Mouse (Mus musculus) C2C12 (cell line): Measurements from ENCODE around the gene Myo9b. TPM values are rescaled to one million over a fixed set of nuclear protein-coding genes. Genes with fewer than 3 reads are reported as not detected.

Experiments
- H3K27me3 ChIP-seq: one replicate; pipeline ENCODE4 v1.6.1; 2011; ENCODE audit not compliant: control insufficient read depth, insufficient read depth, insufficient read length
- H3K36me3 ChIP-seq: one replicate; pipeline ENCODE4 v1.6.1; 2011; ENCODE audit not compliant: control insufficient read depth, insufficient read depth
- H3K4me3 ChIP-seq: one replicate; pipeline ENCODE4 v1.5.1; 2011; ENCODE audit warnings: mild to moderate bottlenecking, control low read depth; ENCODE audit not compliant: poor library complexity, insufficient read depth, severe bottlenecking
- H3K79me2 ChIP-seq: one replicate; pipeline ENCODE4 v1.6.1; 2011; ENCODE audit not compliant: control insufficient read depth, insufficient read depth
- H3K79me3 ChIP-seq: one replicate; pipeline ENCODE4 v1.6.1; 2011; ENCODE audit warnings: low read depth, control low read depth
- H3ac ChIP-seq: one replicate; pipeline ENCODE3; 2011; ENCODE audit warnings: low read depth; ENCODE audit not compliant: control insufficient read depth, insufficient read length
- CEBPB ChIP-seq: IDR thresholded peaks from one replicate; pipeline ENCODE4 v1.6.1; 2011; ENCODE audit warnings: low read depth, mild to moderate bottlenecking, control low read depth, moderate library complexity
- CTCF ChIP-seq: IDR thresholded peaks from one replicate; pipeline ENCODE4 v1.5.1; 2011; ENCODE audit not compliant: control insufficient read depth, insufficient read depth, insufficient read length
- FOSL1 ChIP-seq: IDR thresholded peaks from one replicate; pipeline ENCODE4 v1.8.0; 2011; ENCODE audit warnings: mild to moderate bottlenecking, low read length; ENCODE audit not compliant: poor library complexity, insufficient read depth, severe bottlenecking
- MAX ChIP-seq: IDR thresholded peaks from one replicate; pipeline ENCODE4 v1.6.1; 2011; ENCODE audit warnings: mild to moderate bottlenecking, control low read depth
- MYOD1 ChIP-seq: IDR thresholded peaks from one replicate; pipeline ENCODE4 v1.6.1; 2011; ENCODE audit warnings: low read depth; ENCODE audit not compliant: control insufficient read depth, insufficient read length
- MYOG ChIP-seq: IDR thresholded peaks from one replicate; pipeline ENCODE4 v1.6.1; 2011; ENCODE audit not compliant: control insufficient read depth, insufficient read length; ENCODE audit errors: extremely low read depth
- USF1 ChIP-seq: IDR thresholded peaks from one replicate; pipeline ENCODE4 v1.6.1; 2011; ENCODE audit warnings: low read depth, mild to moderate bottlenecking, control low read depth, moderate library complexity
- polyA plus RNA-seq: library from polyadenylated mRNA; unstranded; fragments of >200 nt; fragmentation: generic; extraction: Trizol; gene quantifications from one replicate; pipeline ENCODE4 v1.2.1, GENCODE M21; 2012; ENCODE audit warnings: missing spikeins

The Myo9b gene
- polyA plus RNA-seq, 1 experiment = 53.6 TPM

DNA sequence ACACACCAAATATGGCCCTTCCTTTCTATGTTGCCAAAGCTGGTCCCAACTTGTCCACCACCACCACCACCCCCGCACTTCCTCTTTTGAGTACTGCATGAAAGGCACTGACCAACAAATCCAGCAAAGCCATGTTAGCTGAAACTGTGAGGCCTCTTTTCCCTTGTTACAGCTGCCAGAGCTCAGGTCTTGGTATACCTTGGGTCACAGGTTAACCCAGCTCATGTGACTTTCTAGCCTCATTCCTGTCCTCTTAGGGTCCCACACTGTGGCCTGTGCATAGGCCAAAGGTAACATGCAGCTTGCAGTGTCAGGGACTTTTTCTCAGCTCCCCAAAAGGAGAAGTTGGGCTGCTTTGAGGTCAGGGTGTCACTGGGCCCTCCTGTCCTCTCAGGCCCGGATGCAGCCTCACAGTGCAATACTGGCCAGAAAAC lies 23.7 kb downstream of the Myo9b start:
- Histone ChIP-seq H3K36me3 (peaks cover 33% of the 10 kb centered on the region), H3K27me3 (no peaks in the 10 kb centered on the region), H3K4me3 (no peak overlapping the region), H3ac (no peak overlapping the region), H3K79me2 (peaks cover 70% of the 10 kb centered on the region), H3K79me3 (peaks cover 17% of the 10 kb centered on the region)
- TF ChIP-seq FOSL1 (no peak), USF1 (no peak), CEBPB (no peak), CTCF (no peak), MYOD1 (no peak)

DNA sequence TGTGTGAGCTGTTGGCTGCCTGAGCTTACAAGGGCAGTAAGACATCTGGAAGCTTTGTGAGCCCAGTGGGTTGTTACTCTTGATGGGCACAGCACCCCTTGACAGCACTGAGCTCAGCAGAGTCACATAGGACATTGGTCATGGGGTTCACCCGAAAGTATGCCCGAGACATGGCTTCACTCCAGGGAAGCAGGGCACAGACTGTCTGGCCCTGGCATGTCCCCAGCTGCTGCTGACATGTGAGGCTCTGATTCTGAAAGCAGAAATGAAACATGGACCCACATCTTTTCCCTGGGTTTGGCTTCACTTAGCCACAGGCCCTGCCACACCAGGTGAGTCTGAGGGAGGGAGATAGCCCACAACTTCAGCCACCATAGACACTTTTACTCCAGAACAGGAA lies 24.3 kb downstream of the Myo9b start:
- no peak for TF ChIP-seq MYOG
- TF ChIP-seq CTCF = no peak
- TF ChIP-seq FOSL1 = no peak
- no peak for TF ChIP-seq MAX
- no peak for TF ChIP-seq CEBPB
- TF ChIP-seq USF1 = no peak
- TF ChIP-seq MYOD1 = no peak
- H3ac ChIP-seq = no peak overlapping the region
- H3K36me3 ChIP-seq = peaks cover 34% of the 10 kb centered on the region
- H3K27me3 ChIP-seq = no peaks in the 10 kb centered on the region
- H3K79me2 ChIP-seq = peaks cover 69% of the 10 kb centered on the region
- no peak overlapping the region for H3K4me3 ChIP-seq
- peaks cover 21% of the 10 kb centered on the region for H3K79me3 ChIP-seq

DNA sequence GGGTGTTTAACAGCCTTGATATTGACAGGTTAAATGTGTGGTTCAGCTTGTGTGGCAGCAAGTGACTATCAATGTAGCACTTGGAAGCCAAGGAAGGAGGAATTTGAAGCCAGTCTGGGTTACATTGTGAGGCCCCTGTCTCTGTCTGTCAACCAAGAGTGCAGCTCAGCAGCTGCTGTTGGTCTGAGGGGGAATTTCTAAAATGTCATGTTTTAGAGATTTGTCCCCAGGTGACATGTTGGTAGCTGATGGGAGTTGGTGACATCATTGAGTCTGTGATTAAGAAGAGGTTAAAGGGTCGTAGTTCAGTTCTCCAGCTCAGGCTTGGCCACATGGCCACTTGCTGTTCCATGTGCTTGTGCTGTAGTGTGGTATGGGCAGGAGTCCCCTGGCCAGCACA lies 24.9 kb downstream of the Myo9b start:
- peaks cover 31% of the 10 kb centered on the region for H3K36me3 ChIP-seq
- TF ChIP-seq MYOG (no peak), CTCF (no peak), FOSL1 (no peak), CEBPB (no peak), MAX (no peak), USF1 (no peak), MYOD1 (no peak)

GRCm38 (mm10) chr8:71299716-71300115 lies 27.2 kb downstream of the Myo9b start:
- H3ac ChIP-seq = no peak overlapping the region
- no peak overlapping the region for H3K4me3 ChIP-seq
- peaks cover 41% of the 10 kb centered on the region for H3K36me3 ChIP-seq
- peaks cover 87% of the 10 kb centered on the region for H3K79me2 ChIP-seq
- no peak for TF ChIP-seq CTCF
- no peak for TF ChIP-seq MAX
- no peak for TF ChIP-seq MYOD1
- TF ChIP-seq MYOG = no peak
- no peak for TF ChIP-seq USF1
- TF ChIP-seq CEBPB = no peak
- no peak for TF ChIP-seq FOSL1
- H3K79me3 ChIP-seq = peaks cover 24% of the 10 kb centered on the region
- no peaks in the 10 kb centered on the region for H3K27me3 ChIP-seq

More for the DNA sequence above, 24.9 kb downstream of the Myo9b start:
- peaks cover 72% of the 10 kb centered on the region for H3K79me2 ChIP-seq
- no peaks in the 10 kb centered on the region for H3K27me3 ChIP-seq
- H3K4me3 ChIP-seq = no peak overlapping the region
- H3ac ChIP-seq = no peak overlapping the region
- peaks cover 22% of the 10 kb centered on the region for H3K79me3 ChIP-seq

GRCm38 (mm10) chr8:71302788-71303187 lies 30.3 kb downstream of the Myo9b start:
- H3K4me3 ChIP-seq = no peak overlapping the region
- peaks cover 38% of the 10 kb centered on the region for H3K36me3 ChIP-seq
- H3ac ChIP-seq = no peak overlapping the region
- H3K27me3 ChIP-seq = no peaks in the 10 kb centered on the region
- TF ChIP-seq FOSL1 = no peak
- TF ChIP-seq CEBPB = no peak
- TF ChIP-seq MYOD1 = no peak
- TF ChIP-seq USF1 = no peak
- TF ChIP-seq MAX = no peak
- no peak for TF ChIP-seq CTCF
- TF ChIP-seq MYOG = no peak
- H3K79me3 ChIP-seq = peaks cover 17% of the 10 kb centered on the region
- H3K79me2 ChIP-seq = peaks cover 86% of the 10 kb centered on the region

DNA sequence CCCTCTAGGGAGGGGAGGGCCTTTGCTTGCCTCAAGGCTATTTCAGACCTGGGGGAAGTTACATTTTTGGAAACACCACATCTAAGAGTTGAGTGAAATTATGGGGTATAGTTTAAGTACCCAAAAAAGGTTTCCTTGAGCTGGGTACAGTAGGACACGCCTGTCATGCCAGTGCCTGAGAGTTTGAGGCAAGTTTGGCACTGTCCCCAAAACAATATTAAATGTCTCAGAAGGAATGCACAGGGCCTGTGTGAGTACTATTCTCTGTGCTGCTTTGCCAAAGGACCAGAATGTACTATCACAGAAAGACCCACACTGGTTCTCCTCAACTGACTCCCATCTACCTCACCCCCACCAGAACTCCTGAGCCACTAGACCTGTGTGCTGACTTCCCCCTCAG lies 31.1 kb downstream of the Myo9b start:
- Histone ChIP-seq H3ac (no peak overlapping the region), H3K27me3 (no peaks in the 10 kb centered on the region), H3K79me3 (peaks cover 16% of the 10 kb centered on the region), H3K79me2 (peaks cover 85% of the 10 kb centered on the region), H3K36me3 (peaks cover 34% of the 10 kb centered on the region), H3K4me3 (no peak overlapping the region)
- TF ChIP-seq CTCF (no peak), MAX (no peak), MYOD1 (no peak), USF1 (no peak), MYOG (no peak), CEBPB (no peak), FOSL1 (no peak)
